Mouse (Mus musculus) heart, embryonic 14.5 days (tissue): ENCODE data around the gene Mcmbp. TPM values are rescaled to one million over a fixed set of nuclear protein-coding genes. Genes with fewer than 3 reads are reported as not detected.

Experiments used
- ATAC-seq: fragments of 200-750 bp; cut with Nextera tagmentation; 2 replicates; pipeline ENCODE4 v1.8.0; 2017; ENCODE audit warnings: low read depth, moderate TSS enrichment; ENCODE audit not compliant: insufficient number of reproducible peaks, insufficient read depth, low FRiP score
- H3K27ac ChIP-seq, 2 experiments: fragments of 200-500 bp in 1 of 2; fragments of 300-500 bp in 1 of 2; sonication (generic) in 1 of 2; replicated peaks in 1 of 2; 2 replicates each; pipeline ENCODE4 v1.5.1; 2012 to 2014; ENCODE audit warnings: low read depth in 2 of 2, low read length in 2 of 2, control low read depth in 1 of 2, mild to moderate bottlenecking in 1 of 2, mixed read lengths in 1 of 2; ENCODE audit not compliant: control insufficient read depth in 1 of 2, insufficient read depth in 1 of 2
- H3K27me3 ChIP-seq: fragments of 300-500 bp; sonication (generic); 2 replicates; pipeline ENCODE4 v1.6.1; 2014; ENCODE audit warnings: mild to moderate bottlenecking, low read length, control low read depth; ENCODE audit not compliant: control insufficient read depth, insufficient read depth
- H3K36me3 ChIP-seq: fragments of 300-500 bp; sonication (generic); 2 replicates; pipeline ENCODE4 v1.6.1; 2014; ENCODE audit warnings: mild to moderate bottlenecking, control low read depth, low read length, mixed read lengths; ENCODE audit not compliant: control insufficient read depth, insufficient read depth
- H3K4me1 ChIP-seq, 2 experiments: fragments of 200-500 bp in 1 of 2; fragments of 300-500 bp in 1 of 2; sonication (generic) in 1 of 2; 2 replicates each; pipeline ENCODE4 v1.6.1; 2012 to 2014; ENCODE audit warnings: low read length in 2 of 2, control low read depth in 1 of 2, mixed read lengths in 1 of 2; ENCODE audit not compliant: control insufficient read depth in 2 of 2, insufficient read depth in 2 of 2
- H3K4me2 ChIP-seq: fragments of 300-500 bp; sonication (generic); 2 replicates; pipeline ENCODE4 v1.6.1; 2014; ENCODE audit warnings: mild to moderate bottlenecking, low read length
- H3K4me3 ChIP-seq, 2 experiments: fragments of 200-500 bp in 1 of 2; fragments of 300-500 bp in 1 of 2; sonication (generic) in 1 of 2; 2 replicates each; pipeline ENCODE4 v1.5.1; 2012 to 2014; ENCODE audit warnings: low read length in 2 of 2, mild to moderate bottlenecking in 2 of 2, control low read depth in 1 of 2, low read depth in 1 of 2, moderate library complexity in 1 of 2; ENCODE audit not compliant: control insufficient read depth in 1 of 2, insufficient read depth in 1 of 2
- H3K9ac ChIP-seq: fragments of 300-500 bp; sonication (generic); 2 replicates; pipeline ENCODE4 v1.6.1; 2014; ENCODE audit warnings: mild to moderate bottlenecking, low read length
- H3K9me3 ChIP-seq: fragments of 300-500 bp; sonication (generic); 2 replicates; pipeline ENCODE4 v1.6.1; 2016; ENCODE audit warnings: low read length, control low read depth; ENCODE audit not compliant: control insufficient read depth
- WGBS: fragments of 180-500 bp; shearing (Covaris S2); extraction: QIAGEN DNeasy Blood & Tissue Kit; methylation state at CpG from one replicate; pipeline ENCODE4 v1.1.7; 2014; 5-methylcytosine and 5-hydroxymethylcytosine counted together
- polyA plus RNA-seq: library from polyadenylated mRNA; unstranded; fragments of >200 nt; fragmentation: Nextera tagmentation; extraction: Ambion mirVana; gene quantifications from 2 replicates; pipeline ENCODE4 v1.2.1, GENCODE M21; 2014

Gene Mcmbp
- 47.1 and 48.1 TPM in 2 replicates for polyA plus RNA-seq

GRCm38 (mm10) chr7:128740334-128740733 lies at the start of gene Mcmbp:
TSS of gene Mcmbp (minus strand) at chr7:128740495.
- no peaks in the 10 kb centered on the region for H3K36me3 ChIP-seq
- 0% methylated on average over 35 of the region's 35 CpGs for WGBS
- peak; percentile 83 for ATAC-seq

GRCm38 (mm10) chr7:128790045-128790444 lies 49.8 kb upstream of the Mcmbp start:
- WGBS: 80% methylated on average over 4 of the region's 4 CpGs
- no peak for ATAC-seq

More at GRCm38 (mm10) chr7:128740334-128740733, at the start of gene Mcmbp:
- no peaks in the 10 kb centered on the region for H3K9me3 ChIP-seq
- peak within 1 kb of the TSS; percentile 77 to 83 for H3K4me3 ChIP-seq
- H3K4me2 ChIP-seq: peak within 1 kb of the TSS; percentile 95
- H3K27me3 ChIP-seq: no peaks in the 10 kb centered on the region
- H3K27ac ChIP-seq: peak within 1 kb of the TSS; percentile 78 to 82
- H3K9ac ChIP-seq: peak within 1 kb of the TSS; percentile 90
- peaks cover 7 to 27% of the 10 kb centered on the region in 2 experiments for H3K4me1 ChIP-seq

GRCm38 (mm10) chr7:128781846-128782245 lies 41.6 kb upstream of the Mcmbp start:
- H3K9me3 ChIP-seq: no peaks in the 10 kb centered on the region
- ATAC-seq: no peak
- H3K27ac ChIP-seq: no peak overlapping the region
- peaks cover 97% of the 10 kb centered on the region for H3K36me3 ChIP-seq
- H3K4me2 ChIP-seq: no peak overlapping the region
- 97% methylated on average over 3 of the region's 3 CpGs for WGBS
- H3K4me1 ChIP-seq: no peaks in the 10 kb centered on the region
- no peak overlapping the region for H3K9ac ChIP-seq
- no peak overlapping the region for H3K4me3 ChIP-seq
- H3K27me3 ChIP-seq: no peaks in the 10 kb centered on the region

More at GRCm38 (mm10) chr7:128790045-128790444, 49.8 kb upstream of the Mcmbp start:
- Histone ChIP-seq H3K9me3 (no peaks in the 10 kb centered on the region), H3K27ac (no peak overlapping the region), H3K36me3 (peaks cover 17% of the 10 kb centered on the region), H3K9ac (no peak overlapping the region), H3K4me1 (no peaks in the 10 kb centered on the region), H3K4me2 (no peak overlapping the region), H3K4me3 (no peak overlapping the region), H3K27me3 (no peaks in the 10 kb centered on the region)

GRCm38 (mm10) chr7:128779305-128779704 lies 39.0 kb upstream of the Mcmbp start:
- Histone ChIP-seq H3K9ac (no peak overlapping the region), H3K4me2 (no peak overlapping the region), H3K27ac (no peak overlapping the region), H3K36me3 (peaks cover 99% of the 10 kb centered on the region), H3K4me3 (no peak overlapping the region), H3K4me1 (no peaks in the 10 kb centered on the region), H3K9me3 (no peaks in the 10 kb centered on the region), H3K27me3 (no peaks in the 10 kb centered on the region)
- no peak for ATAC-seq
- WGBS: 48% methylated on average over 6 of the region's 6 CpGs

- peaks cover 100% of the 10 kb centered on the region for H3K36me3 ChIP-seq
- no peaks in the 10 kb centered on the region for H3K27me3 ChIP-seq
- H3K4me3 ChIP-seq: no peak overlapping the region
- no peak for ATAC-seq
- H3K4me1 ChIP-seq: no peaks in the 10 kb centered on the region
- H3K9me3 ChIP-seq: no peaks in the 10 kb centered on the region
- H3K4me2 ChIP-seq: no peak overlapping the region
- no peak overlapping the region for H3K27ac ChIP-seq
- H3K9ac ChIP-seq: no peak overlapping the region
- 80% methylated on average over 6 of the region's 6 CpGs for WGBS
These were observed 36.9 kb upstream of the Mcmbp start for GRCm38 (mm10) chr7:128777201-128777600.

GRCm38 (mm10) chr7:128766696-128767095 lies 26.4 kb upstream of the Mcmbp start:
- Histone ChIP-seq H3K9me3 (no peaks in the 10 kb centered on the region), H3K4me1 (peaks cover 0 to 9% of the 10 kb centered on the region in 2 experiments; a peak in 1 of 4 replicates), H3K27ac (peak overlapping the region; percentile 62 to 70), H3K9ac (no peak overlapping the region), H3K36me3 (peaks cover 97% of the 10 kb centered on the region), H3K4me2 (no peak overlapping the region), H3K4me3 (no peak overlapping the region), H3K27me3 (no peaks in the 10 kb centered on the region)
- ATAC-seq: peak; percentile 79

GRCm38 (mm10) chr7:128758948-128759347 lies 18.7 kb upstream of the Mcmbp start:
- H3K9me3 ChIP-seq: no peaks in the 10 kb centered on the region
- peaks cover 99% of the 10 kb centered on the region for H3K36me3 ChIP-seq

GRCm38 (mm10) chr7:128755396-128755795 lies 15.1 kb upstream of the Mcmbp start:
- Histone ChIP-seq H3K9ac (no peak overlapping the region), H3K4me2 (no peak overlapping the region), H3K36me3 (peaks cover 99% of the 10 kb centered on the region), H3K4me1 (0 out of 4 replicates have a peak, but pooled peaks cover 0 to 2% of the 10 kb centered on the region in 2 experiments), H3K4me3 (no peak overlapping the region), H3K9me3 (no peaks in the 10 kb centered on the region), H3K27me3 (no peaks in the 10 kb centered on the region), H3K27ac (no peak overlapping the region)
- no peak for ATAC-seq
- 94% methylated on average over 1 of the region's 1 CpGs for WGBS

More at GRCm38 (mm10) chr7:128758948-128759347, 18.7 kb upstream of the Mcmbp start:
- Histone ChIP-seq H3K27ac (no peak overlapping the region), H3K27me3 (no peaks in the 10 kb centered on the region), H3K4me1 (no peaks in the 10 kb centered on the region), H3K9ac (no peak overlapping the region), H3K4me3 (no peak overlapping the region), H3K4me2 (no peak overlapping the region)
- no peak for ATAC-seq
- 91% methylated on average over 4 of the region's 4 CpGs for WGBS
